ENCODE assay signal across 12 mouse cellular contexts in the genomic region with DNA sequence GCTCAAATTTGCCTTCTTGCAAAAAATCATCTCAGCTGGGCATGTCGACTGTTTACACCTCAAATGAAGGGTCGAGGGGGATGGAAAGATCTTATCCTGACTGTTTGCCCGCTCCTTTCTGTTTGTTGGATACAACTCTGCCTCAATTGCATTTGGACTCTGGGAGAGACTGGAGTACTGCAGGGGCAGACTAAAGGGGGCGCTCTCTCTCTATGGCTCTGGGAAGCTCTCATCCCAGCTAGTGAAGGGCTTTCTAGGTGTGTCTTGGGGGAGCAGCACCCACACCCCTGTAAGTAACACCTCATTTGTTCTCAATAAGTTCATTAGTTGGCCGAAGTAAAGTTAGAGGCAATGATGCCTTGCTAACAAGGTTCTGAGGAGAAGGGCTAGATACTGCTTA. TPM values are rescaled to one million over a fixed set of nuclear protein-coding genes. Genes with fewer than 3 reads are reported as not detected.
A peak's percentile ranks its signal among the peaks of the same experiment; 100 is the strongest.
DNase-seq lines count a peak whose midpoint lies in the region; ATAC-seq and TF ChIP-seq lines count a peak whose summit lies in the region.
"Had no signal": no experiment of that assay in that cellular context is flagged by ENCODE, and none has a peak within 500 bp of the region (broad histone marks: within the 10 kb centered on the region; RNA-seq: fewer than 3 reads in every experiment).

No protein-coding gene starts in this region.

- no peak overlapping the region for H3K4me2 ChIP-seq in neural tube, embryonic 15.5 days
- H3K4me2 ChIP-seq: hindbrain, embryonic 13.5 days; liver, embryonic 13.5 days had no signal

- H3K9ac ChIP-seq in neural tube, embryonic 15.5 days (replicated peaks), result no peak overlapping the region
- H3K9ac ChIP-seq: hindbrain, embryonic 13.5 days; liver, embryonic 13.5 days had no signal

- no peak for TF ChIP-seq CTCF in thymus, adult 2 months (IDR thresholded peaks at IDR 0.05; ENCODE audit: borderline replicate concordance, control insufficient read depth, extremely low read depth, insufficient read depth, low read length, poor library complexity)

- H3K27ac ChIP-seq in thymus, adult 2 months (ENCODE audit: control insufficient read depth, insufficient read depth, low read length), result no peak overlapping the region
- H3K27ac ChIP-seq in neural tube, embryonic 15.5 days (replicated peaks), result no peak overlapping the region
- H3K27ac ChIP-seq: hindbrain, embryonic 13.5 days; liver, embryonic 13.5 days had no signal

- no peak overlapping the region for H3K4me3 ChIP-seq in thymus, adult 2 months (ENCODE audit: control insufficient read depth, insufficient read depth, low read length)
- no peak overlapping the region for H3K4me3 ChIP-seq in neural tube, embryonic 15.5 days (replicated peaks)
- H3K4me3 ChIP-seq: hindbrain, embryonic 13.5 days; liver, embryonic 13.5 days had no signal

- no peak for ATAC-seq in neural tube, embryonic 15.5 days (ENCODE audit: low FRiP score)

- 88% methylated on average over 5 of the region's 5 CpGs for WGBS in thymus, adult 2 months
- 65% methylated on average over 5 of the region's 5 CpGs for WGBS in neural tube, embryonic 15.5 days

- H3K36me3 ChIP-seq in thymus, adult 2 months (ENCODE audit: control insufficient read depth, insufficient read depth, low read length), result no peaks in the 10 kb centered on the region
- no peaks in the 10 kb centered on the region for H3K36me3 ChIP-seq in neural tube, embryonic 15.5 days
- H3K36me3 ChIP-seq: hindbrain, embryonic 13.5 days; liver, embryonic 13.5 days had no signal

- DNase-seq in heart, adult 18-20 months, result peak; percentile 7 to 13
- DNase-seq in heart, adult 9 months (ENCODE audit: low spot score in 2 of 2), result no peak
- peak; percentile 12 for DNase-seq in thymus, postnatal 0 days (ENCODE audit: low spot score)
- DNase-seq in thymus, adult 2 months, result no peak
- DNase-seq in c-Kit-positive CD71-positive TER-119-positive erythroid progenitor cells, embryonic 14.5 days (ENCODE audit: low spot score), result peak; percentile 43
- DNase-seq in layer of hippocampus, postnatal 10 days (ENCODE audit: low spot score in 2 of 2), result no peak
- no peak for DNase-seq in right cerebral cortex, postnatal 36 days (ENCODE audit: low spot score in 2 of 2)
- DNase-seq: cerebellum, adult 11-12 months; gastrocnemius, postnatal 25 days; liver, embryonic 13.5 days had no signal

- no peaks in the 10 kb centered on the region for H3K27me3 ChIP-seq in thymus, adult 2 months (ENCODE audit: control insufficient read depth, insufficient read depth, low read length)
- H3K27me3 ChIP-seq in neural tube, embryonic 15.5 days (replicated peaks), result no peaks in the 10 kb centered on the region
- H3K27me3 ChIP-seq: hindbrain, embryonic 13.5 days; liver, embryonic 13.5 days had no signal

- no peaks in the 10 kb centered on the region for H3K9me3 ChIP-seq in neural tube, embryonic 15.5 days (replicated peaks)
- H3K9me3 ChIP-seq: hindbrain, embryonic 13.5 days; liver, embryonic 13.5 days had no signal

- H3K4me1 ChIP-seq in thymus, adult 2 months (replicated peaks; ENCODE audit: control insufficient read depth, insufficient read depth, low read length), result no peaks in the 10 kb centered on the region
- H3K4me1 ChIP-seq in neural tube, embryonic 15.5 days, result peaks cover 2% of the 10 kb centered on the region

- no peak for TF ChIP-seq POLR2A in thymus, adult 2 months (IDR thresholded peaks at IDR 0.05; ENCODE audit: control insufficient read depth, extremely low read depth, insufficient read depth, low read length, poor library complexity)

RNA-seq across cellular contexts. Expression of a gene that starts 3.6 kb away (rescaled TPM):
- 10 to 100 TPM; 19.9 to 29.3 TPM for total RNA-seq in heart, adult 18-20 months (2021)
- 41.1 and 46.9 TPM in 2 replicates for polyA plus RNA-seq in thymus, postnatal 0 days (2015; fragmentation: Nextera tagmentation; extraction: Ambion mirVana)
- 35.6 and 37.5 TPM in 2 replicates for polyA plus RNA-seq in thymus, adult 2 months (2012; rRNA removed)
- polyA plus RNA-seq in neural tube, embryonic 15.5 days (2015; fragmentation: Nextera tagmentation; extraction: Ambion mirVana), result 40.1 and 40.3 TPM in 2 replicates
- total RNA-seq in layer of hippocampus, postnatal 10 days (2021), result 100 to 1,000 TPM; 119 to 148 TPM

Comparison
In these comparisons a context has a peak if more than half of its experiments do, and no peak if none do; other contexts are left out.
1. DNase-seq: peak in heart, adult 18-20 months (2 of 2), thymus, postnatal 0 days (single experiment) and c-Kit-positive CD71-positive TER-119-positive erythroid progenitor cells, embryonic 14.5 days (single experiment); none in heart, adult 9 months (0 of 2), thymus, adult 2 months (single experiment), layer of hippocampus, postnatal 10 days (0 of 2) and right cerebral cortex, postnatal 36 days (0 of 2).